Mouse (Mus musculus) left cerebral cortex, adult 11 months (tissue): ENCODE results near the gene Twsg1.

Experiments used
- DNase-seq: peaks from one replicate; pipeline ENCODE4 v3.0.0; 2022; ENCODE audit warnings: low spot score

Gene Twsg1

GRCm38 (mm10) chr17:65885697-65886529, 65.1 kb downstream of the Twsg1 start, which contains the start of gene Ralbp1:
TSS of gene Ralbp1 (minus strand) at chr17:65885798.
- no peak for DNase-seq

GRCm38 (mm10) chr17:65885398-65885696, 65.7 kb downstream of the Twsg1 start:
- DNase-seq = no peak

- DNase-seq = peak; percentile 98
These were observed 66.2 kb downstream of the Twsg1 start for GRCm38 (mm10) chr17:65884691-65885397.

DNA sequence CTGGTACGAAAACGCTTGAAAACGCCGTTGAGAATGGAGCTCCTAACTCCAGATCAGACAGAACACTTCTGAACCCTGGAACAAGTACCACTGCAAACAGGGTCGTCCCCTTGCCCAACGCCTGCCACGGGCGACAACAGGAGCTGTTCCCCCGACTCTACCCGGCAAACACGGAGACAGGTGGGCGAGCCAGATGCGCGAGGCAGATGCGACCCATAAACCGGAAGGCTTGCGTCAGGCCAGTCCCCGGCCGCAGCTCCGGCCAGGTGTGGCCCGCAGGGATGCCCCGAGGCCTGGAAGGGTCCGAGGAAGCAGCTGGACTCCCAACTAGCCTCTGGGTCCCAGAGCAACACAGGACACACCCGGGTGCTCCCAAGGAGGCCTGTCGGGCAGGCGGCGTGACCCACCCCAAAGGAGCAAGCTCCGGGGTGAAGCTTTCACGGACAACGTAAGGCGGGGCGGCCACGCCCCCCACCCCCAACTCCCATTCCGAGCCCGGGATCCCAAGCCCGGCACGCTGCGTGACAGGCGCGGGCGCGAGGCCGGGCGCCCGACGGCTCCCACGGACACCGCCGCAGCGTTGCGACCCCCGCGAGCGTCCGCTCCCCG, 66.9 kb downstream of the Twsg1 start:
- peak; percentile 46 for DNase-seq

DNA sequence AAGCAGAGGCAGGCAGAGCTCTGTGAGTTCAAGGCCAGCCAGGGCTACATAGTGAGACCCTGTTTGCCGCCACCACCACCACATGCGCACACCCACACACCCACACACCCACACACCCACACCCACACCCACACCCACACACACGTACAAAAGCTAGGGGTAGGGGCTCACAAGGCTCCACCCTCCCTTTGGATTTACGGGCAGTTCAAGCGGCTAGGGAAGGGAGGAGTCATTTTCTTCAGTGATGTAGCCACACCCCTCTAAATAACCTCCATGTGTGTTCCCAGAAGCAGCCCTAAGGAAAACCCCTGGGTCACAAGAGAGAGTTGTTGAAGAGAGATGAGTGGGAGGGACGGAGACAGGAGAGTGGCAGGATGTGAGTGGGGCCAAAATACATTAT, 74.0 kb downstream of the Twsg1 start:
- DNase-seq = no peak

DNA sequence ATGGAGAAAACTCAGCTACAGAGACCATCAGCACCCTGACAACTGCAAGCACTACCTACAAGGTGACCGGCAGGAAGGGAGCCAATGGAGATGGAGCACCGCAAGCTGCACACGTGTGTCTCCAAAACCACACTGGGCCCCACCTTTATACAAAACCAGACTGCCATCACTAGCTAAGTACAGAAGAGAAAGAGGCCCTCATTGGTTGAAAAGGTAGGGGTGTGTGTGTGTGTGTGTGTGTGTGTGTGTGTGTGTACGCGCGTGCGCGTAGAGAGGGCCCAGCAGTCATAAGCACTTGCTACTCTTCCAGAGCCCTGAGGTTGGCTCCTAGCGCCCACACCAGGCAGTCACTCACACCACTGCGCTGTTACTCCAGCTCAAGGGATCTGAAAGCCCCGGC, 77.2 kb downstream of the Twsg1 start:
- no peak for DNase-seq

DNA sequence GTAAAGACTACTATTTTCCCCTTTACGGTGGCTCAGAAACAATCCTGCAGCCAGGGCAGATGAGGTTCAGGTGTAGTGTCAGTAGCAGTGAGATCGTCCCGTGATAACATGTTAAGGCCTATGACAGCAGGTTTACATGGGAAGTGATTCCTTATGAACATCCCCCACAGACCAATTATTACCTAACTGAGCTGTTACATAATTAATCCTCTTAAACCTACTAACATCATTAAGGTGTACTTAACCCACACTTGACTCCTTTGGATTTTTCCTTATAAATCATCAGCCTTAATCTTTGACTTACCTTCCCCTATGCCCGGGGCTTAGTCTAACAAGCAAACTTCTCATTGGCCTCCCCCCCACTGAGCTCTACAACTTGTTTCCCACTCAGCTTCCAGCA, 77.9 kb downstream of the Twsg1 start:
- no peak for DNase-seq

GRCm38 (mm10) chr17:65872652-65873051, 78.4 kb downstream of the Twsg1 start:
- no peak for DNase-seq

GRCm38 (mm10) chr17:65872051-65872450, 79.0 kb downstream of the Twsg1 start:
- DNase-seq = no peak
